Mouse (Mus musculus): Measurements from ENCODE around the gene Slc51a. TPM values are rescaled to one million over a fixed set of nuclear protein-coding genes. Genes with fewer than 3 reads are reported as not detected.

The Slc51a gene
- polyA plus RNA-seq, 1 experiment: 0.14 TPM

DNA sequence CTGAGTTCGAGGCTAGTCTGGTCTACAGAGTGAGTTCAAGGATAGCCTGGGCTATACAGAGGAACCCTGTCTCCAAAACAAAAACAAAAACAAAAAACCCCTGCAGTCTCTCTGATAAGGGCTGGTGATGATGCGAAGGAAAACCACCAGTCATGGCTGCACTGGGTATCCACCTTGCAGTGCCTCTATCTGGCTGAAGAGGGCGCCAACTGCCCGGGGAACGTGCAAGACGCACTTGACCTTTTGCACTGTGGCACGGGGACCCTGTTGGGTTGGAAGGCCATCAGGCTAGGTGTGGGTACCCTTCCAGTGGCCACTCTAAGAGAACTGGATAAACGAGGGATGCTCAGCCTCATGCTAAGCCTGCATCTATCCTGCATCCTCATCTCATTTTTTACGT lies 19.7 kb upstream of the Slc51a start:
- Histone ChIP-seq H3K79me3 (ENCODE audit: low read depth) (no peaks in the 10 kb centered on the region), H3K79me2 (ENCODE audit: control insufficient read depth, insufficient read depth) (no peaks in the 10 kb centered on the region), H3ac (ENCODE audit: control insufficient read depth, insufficient read length, low read depth) (no peak overlapping the region), H3K36me3 (ENCODE audit: control insufficient read depth, insufficient read depth) (no peaks in the 10 kb centered on the region), H3K27me3 (ENCODE audit: control insufficient read depth, insufficient read depth, insufficient read length) (peaks cover 5% of the 10 kb centered on the region), H3K4me3 (ENCODE audit: insufficient read depth, poor library complexity, severe bottlenecking) (no peak overlapping the region)
- TF ChIP-seq FOSL1 (IDR thresholded peaks at IDR 0.05; ENCODE audit: insufficient read depth, low read length, poor library complexity, severe bottlenecking): no peak
- TF ChIP-seq CTCF (IDR thresholded peaks at IDR 0.05; ENCODE audit: control insufficient read depth, insufficient read depth, insufficient read length): peak; percentile 93

DNA sequence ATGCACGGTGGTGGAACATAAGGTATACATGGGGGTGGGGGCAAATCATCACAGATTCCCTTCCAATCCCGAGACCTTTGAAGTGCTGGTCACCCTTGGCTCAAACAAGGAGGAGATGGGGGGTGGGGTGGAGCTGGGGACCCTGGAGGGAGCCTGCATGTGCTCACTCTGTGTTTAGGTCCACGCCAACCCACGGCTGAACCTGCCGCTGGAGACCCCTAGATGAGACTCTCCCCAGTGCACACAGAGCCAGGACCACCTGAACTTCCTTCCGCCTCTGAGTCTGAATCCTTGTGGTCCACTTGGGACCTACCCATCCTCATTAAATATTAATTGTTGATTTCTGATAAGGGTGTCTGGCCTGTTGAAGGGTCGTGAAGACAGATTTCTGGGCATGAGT lies 19.2 kb upstream of the Slc51a start:
- H3K27me3 ChIP-seq (ENCODE audit: control insufficient read depth, insufficient read depth, insufficient read length): peaks cover 5% of the 10 kb centered on the region
- no peak for TF ChIP-seq MAX (IDR thresholded peaks at IDR 0.05)
- no peak for TF ChIP-seq CEBPB (IDR thresholded peaks at IDR 0.05; ENCODE audit: low read depth)
- TF ChIP-seq MYOG (IDR thresholded peaks at IDR 0.05; ENCODE audit: control insufficient read depth, extremely low read depth, insufficient read length): no peak
- TF ChIP-seq MYOD1 (IDR thresholded peaks at IDR 0.05; ENCODE audit: control insufficient read depth, insufficient read length, low read depth): no peak
- TF ChIP-seq CTCF (IDR thresholded peaks at IDR 0.05; ENCODE audit: control insufficient read depth, insufficient read depth, insufficient read length): no peak
- TF ChIP-seq FOSL1 (IDR thresholded peaks at IDR 0.05; ENCODE audit: insufficient read depth, low read length, poor library complexity, severe bottlenecking): no peak
- no peak for TF ChIP-seq USF1 (IDR thresholded peaks at IDR 0.05; ENCODE audit: low read depth)
- no peak overlapping the region for H3ac ChIP-seq (ENCODE audit: control insufficient read depth, insufficient read length, low read depth)
- H3K79me3 ChIP-seq (ENCODE audit: low read depth): no peaks in the 10 kb centered on the region
- no peaks in the 10 kb centered on the region for H3K79me2 ChIP-seq (ENCODE audit: control insufficient read depth, insufficient read depth)
- no peak overlapping the region for H3K4me3 ChIP-seq (ENCODE audit: insufficient read depth, poor library complexity, severe bottlenecking)
- no peaks in the 10 kb centered on the region for H3K36me3 ChIP-seq (ENCODE audit: control insufficient read depth, insufficient read depth)

DNA sequence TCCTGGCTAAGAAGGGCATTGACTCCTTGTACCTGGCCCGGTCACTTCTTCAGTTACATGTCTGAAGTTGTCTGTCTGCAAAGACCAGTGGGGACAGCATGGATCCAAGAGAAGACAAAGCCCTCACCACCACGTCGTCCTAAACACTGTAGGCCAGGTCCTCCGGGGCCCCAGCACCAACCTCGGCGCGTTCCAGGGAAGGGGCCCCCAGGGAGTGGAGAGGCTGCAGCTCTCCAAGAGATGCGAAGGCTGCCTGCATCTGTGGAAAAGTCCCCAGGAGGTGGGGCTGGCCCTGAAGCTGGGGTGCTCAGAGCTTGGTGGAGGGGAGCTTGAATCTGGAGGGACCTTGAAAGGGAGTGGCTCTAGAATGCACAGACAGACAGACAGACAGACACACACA lies 18.6 kb upstream of the Slc51a start:
- no peak overlapping the region for H3ac ChIP-seq (ENCODE audit: control insufficient read depth, insufficient read length, low read depth)
- no peaks in the 10 kb centered on the region for H3K79me3 ChIP-seq (ENCODE audit: low read depth)
- no peaks in the 10 kb centered on the region for H3K79me2 ChIP-seq (ENCODE audit: control insufficient read depth, insufficient read depth)
- TF ChIP-seq USF1 (IDR thresholded peaks at IDR 0.05; ENCODE audit: low read depth) (no peak), FOSL1 (IDR thresholded peaks at IDR 0.05; ENCODE audit: insufficient read depth, low read length, poor library complexity, severe bottlenecking) (no peak), MYOD1 (IDR thresholded peaks at IDR 0.05; ENCODE audit: control insufficient read depth, insufficient read length, low read depth) (no peak), CEBPB (IDR thresholded peaks at IDR 0.05; ENCODE audit: low read depth) (no peak), CTCF (IDR thresholded peaks at IDR 0.05; ENCODE audit: control insufficient read depth, insufficient read depth, insufficient read length) (no peak), MAX (IDR thresholded peaks at IDR 0.05) (no peak), MYOG (IDR thresholded peaks at IDR 0.05; ENCODE audit: control insufficient read depth, extremely low read depth, insufficient read length) (no peak)
- no peaks in the 10 kb centered on the region for H3K36me3 ChIP-seq (ENCODE audit: control insufficient read depth, insufficient read depth)
- peaks cover 8% of the 10 kb centered on the region for H3K27me3 ChIP-seq (ENCODE audit: control insufficient read depth, insufficient read depth, insufficient read length)
- no peak overlapping the region for H3K4me3 ChIP-seq (ENCODE audit: insufficient read depth, poor library complexity, severe bottlenecking)

DNA sequence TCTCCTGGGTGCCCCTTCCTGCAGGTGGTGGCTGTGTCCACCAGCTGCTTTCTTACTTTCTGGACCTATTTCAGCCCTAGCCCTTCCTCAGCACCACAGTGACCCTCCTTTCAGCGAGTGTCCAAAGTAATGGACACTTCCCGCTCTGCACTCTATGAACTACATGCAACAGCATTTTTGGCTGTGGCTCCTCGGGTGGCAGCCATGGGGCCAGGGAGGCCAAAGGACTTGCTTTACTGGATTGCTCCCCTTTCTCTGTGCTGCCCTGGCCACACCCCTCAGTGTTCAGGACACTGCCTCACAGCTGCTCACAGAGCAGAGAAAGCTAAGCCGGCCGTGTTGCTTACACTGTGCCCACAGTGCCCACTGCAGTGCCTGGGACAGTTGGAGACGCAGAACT lies 16.0 kb upstream of the Slc51a start:
- TF ChIP-seq MYOG (IDR thresholded peaks at IDR 0.05; ENCODE audit: control insufficient read depth, extremely low read depth, insufficient read length) (no peak), USF1 (IDR thresholded peaks at IDR 0.05; ENCODE audit: low read depth) (no peak), MAX (IDR thresholded peaks at IDR 0.05) (no peak), FOSL1 (IDR thresholded peaks at IDR 0.05; ENCODE audit: insufficient read depth, low read length, poor library complexity, severe bottlenecking) (no peak), CTCF (IDR thresholded peaks at IDR 0.05; ENCODE audit: control insufficient read depth, insufficient read depth, insufficient read length) (no peak), MYOD1 (IDR thresholded peaks at IDR 0.05; ENCODE audit: control insufficient read depth, insufficient read length, low read depth) (no peak), CEBPB (IDR thresholded peaks at IDR 0.05; ENCODE audit: low read depth) (no peak)
- H3K79me2 ChIP-seq (ENCODE audit: control insufficient read depth, insufficient read depth): no peaks in the 10 kb centered on the region
- no peaks in the 10 kb centered on the region for H3K79me3 ChIP-seq (ENCODE audit: low read depth)
- peaks cover 14% of the 10 kb centered on the region for H3K27me3 ChIP-seq (ENCODE audit: control insufficient read depth, insufficient read depth, insufficient read length)
- H3K4me3 ChIP-seq (ENCODE audit: insufficient read depth, poor library complexity, severe bottlenecking): no peak overlapping the region
- H3ac ChIP-seq (ENCODE audit: control insufficient read depth, insufficient read length, low read depth): no peak overlapping the region
- no peaks in the 10 kb centered on the region for H3K36me3 ChIP-seq (ENCODE audit: control insufficient read depth, insufficient read depth)

DNA sequence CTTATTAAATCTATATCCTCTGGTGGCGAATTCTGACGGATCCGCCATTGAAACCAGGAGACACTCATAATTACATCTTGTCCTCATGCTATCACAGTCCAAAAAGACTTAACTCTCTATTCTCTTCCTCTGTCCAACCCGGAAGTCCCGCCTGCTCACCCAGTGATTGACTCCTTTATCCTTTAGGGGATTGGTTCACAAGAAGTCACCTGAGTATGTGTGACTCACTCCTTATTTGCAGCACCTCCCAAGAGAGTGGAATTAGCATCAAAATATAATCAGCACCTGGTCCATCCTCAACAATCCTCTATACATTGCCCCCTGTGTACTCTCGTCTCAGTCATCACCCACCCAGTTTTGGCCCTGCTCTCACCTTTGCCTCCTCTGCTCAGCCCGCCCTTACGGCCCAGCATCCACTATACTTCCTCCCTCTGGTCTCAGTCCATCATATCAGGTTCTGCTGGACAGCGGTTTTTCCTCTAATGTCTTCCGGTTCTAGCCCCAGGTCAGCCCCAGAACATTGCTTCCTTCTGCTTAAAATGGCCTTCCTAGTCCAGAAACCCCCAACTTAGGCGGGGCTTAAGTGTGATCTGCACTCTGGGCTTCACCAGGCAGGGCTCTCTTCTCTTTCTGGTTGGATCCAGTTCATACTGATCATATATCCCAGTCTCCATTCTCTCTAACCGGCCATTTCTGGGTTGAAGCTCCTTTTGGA lies 15.1 kb upstream of the Slc51a start:
- Histone ChIP-seq H3K79me3 (ENCODE audit: low read depth) (no peaks in the 10 kb centered on the region), H3K79me2 (ENCODE audit: control insufficient read depth, insufficient read depth) (no peaks in the 10 kb centered on the region), H3K36me3 (ENCODE audit: control insufficient read depth, insufficient read depth) (no peaks in the 10 kb centered on the region), H3K4me3 (ENCODE audit: insufficient read depth, poor library complexity, severe bottlenecking) (no peak overlapping the region), H3K27me3 (ENCODE audit: control insufficient read depth, insufficient read depth, insufficient read length) (peaks cover 14% of the 10 kb centered on the region), H3ac (ENCODE audit: control insufficient read depth, insufficient read length, low read depth) (no peak overlapping the region)
- TF ChIP-seq FOSL1 (IDR thresholded peaks at IDR 0.05; ENCODE audit: insufficient read depth, low read length, poor library complexity, severe bottlenecking): no peak

DNA sequence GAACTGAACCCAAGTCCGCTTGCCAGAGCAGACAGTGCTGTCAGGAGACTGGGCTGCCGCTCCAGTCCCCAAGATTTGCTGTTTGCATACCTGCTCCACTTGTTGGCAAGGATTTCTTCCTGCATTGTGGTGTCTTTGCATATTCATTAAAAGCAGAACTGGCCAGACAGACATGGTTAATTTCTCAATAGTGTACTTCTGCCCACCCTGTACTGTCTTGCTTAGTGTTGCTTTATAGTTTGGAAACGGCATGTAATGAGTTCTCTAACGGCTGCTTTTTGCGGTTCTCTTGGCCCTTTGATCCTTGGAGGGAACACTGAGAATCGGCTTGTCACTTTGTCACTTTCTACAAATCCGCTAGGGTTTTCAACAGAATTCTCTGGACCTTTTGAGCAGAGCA lies 13.8 kb upstream of the Slc51a start:
- Histone ChIP-seq H3K79me3 (ENCODE audit: low read depth) (no peaks in the 10 kb centered on the region), H3K27me3 (ENCODE audit: control insufficient read depth, insufficient read depth, insufficient read length) (peaks cover 14% of the 10 kb centered on the region), H3K4me3 (ENCODE audit: insufficient read depth, poor library complexity, severe bottlenecking) (no peak overlapping the region), H3K79me2 (ENCODE audit: control insufficient read depth, insufficient read depth) (no peaks in the 10 kb centered on the region), H3K36me3 (ENCODE audit: control insufficient read depth, insufficient read depth) (no peaks in the 10 kb centered on the region), H3ac (ENCODE audit: control insufficient read depth, insufficient read length, low read depth) (no peak overlapping the region)
- TF ChIP-seq MAX (IDR thresholded peaks at IDR 0.05) (no peak), MYOG (IDR thresholded peaks at IDR 0.05; ENCODE audit: control insufficient read depth, extremely low read depth, insufficient read length) (no peak), USF1 (IDR thresholded peaks at IDR 0.05; ENCODE audit: low read depth) (no peak), CEBPB (IDR thresholded peaks at IDR 0.05; ENCODE audit: low read depth) (no peak), FOSL1 (IDR thresholded peaks at IDR 0.05; ENCODE audit: insufficient read depth, low read length, poor library complexity, severe bottlenecking) (no peak), MYOD1 (IDR thresholded peaks at IDR 0.05; ENCODE audit: control insufficient read depth, insufficient read length, low read depth) (no peak), CTCF (IDR thresholded peaks at IDR 0.05; ENCODE audit: control insufficient read depth, insufficient read depth, insufficient read length) (no peak)

Data from C2C12 (cell line).